Mouse (Mus musculus): ENCODE data around the gene Gm3642.
"Not testable (repeated sequence)": the region's sequence is repeated elsewhere in the genome, so short reads cannot be mapped to it uniquely, and the experiment has no call there.

Gene Gm3642

GRCm38 (mm10) chr14:6840211-6840610, at the start of gene Gm3642:
Gene Gm3642 (minus strand): TSS chr14:6840311.
- not testable (repeated sequence) for DNase-seq (ENCODE audit: low spot score)

- not testable (repeated sequence) for DNase-seq (ENCODE audit: low spot score)
Measured at GRCm38 (mm10) chr14:6889521-6890012, 49.5 kb upstream of the Gm3642 start, which contains the start of gene Gm3667. Gene Gm3667 (minus strand): TSS chr14:6889962.

GRCm38 (mm10) chr14:6888811-6889210, 48.7 kb upstream of the Gm3642 start:
- not testable (repeated sequence) for DNase-seq (ENCODE audit: low spot score)

GRCm38 (mm10) chr14:6823297-6823696, 16.8 kb downstream of the Gm3642 start:
- DNase-seq (ENCODE audit: low spot score), result not testable (repeated sequence)

Data from embryo, embryonic 10 days (tissue).